In the genomic region with DNA sequence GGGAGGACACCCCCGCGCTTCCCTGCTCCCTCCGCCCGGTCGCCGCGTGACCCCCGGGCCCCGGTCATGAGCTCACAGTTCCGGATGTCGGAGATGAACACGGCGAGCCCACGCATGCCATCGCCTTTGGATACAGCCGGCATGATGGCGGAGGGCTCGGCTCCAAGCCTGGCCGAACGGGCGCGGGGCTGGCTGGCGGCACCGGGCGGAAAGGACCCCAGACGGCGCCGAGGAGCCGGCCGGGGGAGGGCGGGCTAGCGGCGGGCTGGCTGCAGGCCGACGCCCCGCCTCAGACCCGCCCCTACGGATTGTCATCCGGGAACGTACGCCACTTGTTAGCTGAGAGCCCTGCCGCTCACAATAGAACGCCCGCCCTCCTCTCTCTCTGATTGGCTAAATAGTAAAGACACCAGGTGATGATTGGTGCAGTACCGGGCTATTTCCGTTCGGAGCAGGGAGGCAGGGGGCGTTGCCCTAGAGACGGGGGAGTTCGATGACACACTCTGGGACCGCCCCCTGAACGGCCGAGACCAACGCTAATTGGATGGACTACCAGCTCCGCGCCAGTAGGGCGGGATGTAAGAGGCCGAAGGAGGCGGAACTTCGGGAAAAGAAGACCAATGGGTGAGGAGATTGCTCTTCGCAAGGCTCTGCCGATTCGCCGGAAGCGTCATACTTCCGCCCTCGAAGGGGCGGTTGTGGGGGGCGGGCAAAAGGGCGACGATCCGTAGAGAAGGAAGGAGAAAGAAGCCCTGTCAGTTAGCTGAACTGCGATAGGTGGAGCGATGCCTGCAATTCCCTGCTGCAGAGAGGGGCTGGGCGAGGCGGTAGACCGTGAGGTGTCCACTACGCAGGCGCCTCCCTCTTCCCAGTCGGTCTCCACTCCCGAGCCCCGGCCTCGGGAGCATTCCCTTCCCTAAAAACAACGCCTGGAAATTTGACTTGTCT, we compare ENCODE assay signal across 8 mouse cellular contexts. TPM values are rescaled to one million over a fixed set of nuclear protein-coding genes. Genes with fewer than 3 reads are reported as not detected.
A peak's percentile ranks its signal among the peaks of the same experiment; 100 is the strongest.
DNase-seq lines count a peak whose midpoint lies in the region; ATAC-seq lines count a peak whose summit lies in the region.

TSS of gene Ap2a1 (minus strand) at position 293 of the 948 bp plus-strand sequence.

- H3K4me2 ChIP-seq in forebrain, embryonic 14.5 days (ENCODE audit: low read length), result peak within 1 kb of the TSS; percentile 52
- peak within 1 kb of the TSS; percentile 73 for H3K4me2 ChIP-seq in neural tube, embryonic 15.5 days

- intact Hi-C loops in heart, postnatal 14 days (cut with DNase I), result loop anchor here (2.0 to 5.0 kb wide), 2 partner anchors 21 to 38 kb away; no protein-coding TSS in a partner anchor

- peak within 1 kb of the TSS; percentile 94 for H3K4me3 ChIP-seq in forebrain, embryonic 14.5 days (ENCODE audit: low read depth, low read length)
- peak within 1 kb of the TSS; percentile 94 for H3K4me3 ChIP-seq in neural tube, embryonic 15.5 days (replicated peaks)

- H3K9me3 ChIP-seq in forebrain, embryonic 14.5 days (replicated peaks; ENCODE audit: control insufficient read depth, low read length), result no peaks in the 10 kb centered on the region
- no peaks in the 10 kb centered on the region for H3K9me3 ChIP-seq in neural tube, embryonic 15.5 days (replicated peaks)

- peaks cover 14% of the 10 kb centered on the region for H3K4me1 ChIP-seq in forebrain, embryonic 14.5 days (ENCODE audit: control insufficient read depth, insufficient read depth, low read length)
- peaks cover 29% of the 10 kb centered on the region for H3K4me1 ChIP-seq in neural tube, embryonic 15.5 days

- under 1% methylated on average over 84 of the region's 84 CpGs for whole genome bisulfite sequencing in forebrain, embryonic 14.5 days
- WGBS in neural tube, embryonic 15.5 days, result under 1% methylated on average over 84 of the region's 84 CpGs

- peak within 1 kb of the TSS; percentile 97 for H3K9ac ChIP-seq in forebrain, embryonic 14.5 days (ENCODE audit: low read length)
- peak within 1 kb of the TSS; percentile 96 for H3K9ac ChIP-seq in neural tube, embryonic 15.5 days (replicated peaks)

- peaks cover 11% of the 10 kb centered on the region; the same call in 1 of the 2 replicates for H3K36me3 ChIP-seq in forebrain, embryonic 14.5 days (ENCODE audit: control insufficient read depth, insufficient read depth, low read length)
- peaks cover 14% of the 10 kb centered on the region for H3K36me3 ChIP-seq in neural tube, embryonic 15.5 days

- DNase-seq in ES-CJ7 (ENCODE audit: low read depth, low spot score), result peak; percentile 100
- peak; percentile 100 for DNase-seq in cerebellum, adult 11 months
- peak; percentile 100 for DNase-seq in forebrain, embryonic 14.5 days (ENCODE audit: low spot score)
- DNase-seq in heart, postnatal 14 days, result peak; percentile 98 to 99
- peak; percentile 100 for DNase-seq in layer of hippocampus, adult 11-12 months (ENCODE audit: low spot score)
- DNase-seq in lung, adult 18-20 months, result peak; percentile 100
- DNase-seq in testis, postnatal 14 days (ENCODE audit: low spot score), result peak; percentile 100

- no peaks in the 10 kb centered on the region for H3K27me3 ChIP-seq in forebrain, embryonic 14.5 days (replicated peaks; ENCODE audit: control insufficient read depth, insufficient read depth, low read length)
- no peaks in the 10 kb centered on the region for H3K27me3 ChIP-seq in neural tube, embryonic 15.5 days (replicated peaks)

- peak within 1 kb of the TSS; percentile 88 for H3K27ac ChIP-seq in forebrain, embryonic 14.5 days (ENCODE audit: low read depth, low read length)
- peak within 1 kb of the TSS; percentile 91 for H3K27ac ChIP-seq in neural tube, embryonic 15.5 days (replicated peaks)

- ATAC-seq in forebrain, embryonic 14.5 days, result peak; percentile 98
- peak; percentile 99 for ATAC-seq in neural tube, embryonic 15.5 days (ENCODE audit: low FRiP score)

RNA-seq across cellular contexts. Expression of gene Ap2a1, which starts in this region (rescaled TPM):
- polyA plus RNA-seq in forebrain, embryonic 14.5 days (2014; fragmentation: Nextera tagmentation; extraction: Ambion mirVana), result 85.6 and 99.3 TPM in 2 replicates
- total RNA-seq in heart, postnatal 14 days (2021), result 10 to 100 TPM; 74.5 to 82.2 TPM
- 122 and 126 TPM in 2 replicates for polyA plus RNA-seq in neural tube, embryonic 15.5 days (2015; fragmentation: Nextera tagmentation; extraction: Ambion mirVana)

Comparison
In these comparisons a context has a peak if more than half of its experiments do, and no peak if none do; other contexts are left out.
1. Peak in every context shown above with its lines: DNase-seq, ATAC-seq, H3K4me3 ChIP-seq and H3K27ac ChIP-seq.